Comparison of ENCODE assay signal across 7 mouse cellular contexts in genomic region chr8:124720133-124720532, GRCm38 (mm10). TPM values are rescaled to one million over a fixed set of nuclear protein-coding genes. Genes with fewer than 3 reads are reported as not detected.
A peak's percentile ranks its signal among the peaks of the same experiment; 100 is the strongest.
DNase-seq lines count a peak whose midpoint lies in the region; ATAC-seq and TF ChIP-seq lines count a peak whose summit lies in the region.

No protein-coding gene starts in this region.

- no peak for ATAC-seq in embryonic facial prominence, embryonic 13.5 days (ENCODE audit: insufficient number of reproducible peaks, insufficient read depth, low FRiP score, low TSS enrichment, low read depth)
- no peak for ATAC-seq in neural tube, embryonic 13.5 days (ENCODE audit: low read depth)

- peak; percentile 54 for TF ChIP-seq CTCF in layer of hippocampus, adult 2 months (conservative IDR thresholded peaks at IDR 0.05)
- peak in 1 of 3 experiments; percentile 18; a peak in 3 of 6 replicates for TF ChIP-seq CTCF in MEL (IDR thresholded peaks at IDR 0.05 in 2 of 3, conservative IDR thresholded peaks at IDR 0.05 in 1 of 3; ENCODE audit: control insufficient read depth in 1 of 3, insufficient read depth in 1 of 3, low read depth in 2 of 3, low read length in 3 of 3, poor library complexity in 1 of 3, severe bottlenecking in 1 of 3)

- no peak for TF ChIP-seq EP300 in MEL (IDR thresholded peaks at IDR 0.05; ENCODE audit: low read depth in 1 of 2, low read length in 2 of 2)

- TF ChIP-seq RAD21 in MEL (IDR thresholded peaks at IDR 0.05; ENCODE audit: low read depth, low read length), result no peak

- no peak overlapping the region for H3K4me2 ChIP-seq in embryonic facial prominence, embryonic 13.5 days
- peak overlapping the region; percentile 92; the same call in 1 of the 2 replicates for H3K4me2 ChIP-seq in neural tube, embryonic 13.5 days

- H3K79me2 ChIP-seq in MEL (ENCODE audit: control insufficient read depth, insufficient read depth, low read length, poor library complexity), result peaks cover 41% of the 10 kb centered on the region

- TF ChIP-seq POLR2A in MEL (IDR thresholded peaks at IDR 0.05; ENCODE audit: control insufficient read depth in 1 of 2, insufficient read depth in 1 of 2, low read depth in 1 of 2, low read length in 2 of 2, poor library complexity in 1 of 2), result no peak

- H3K4me1 ChIP-seq in MEL (ENCODE audit: control insufficient read depth in 1 of 2, insufficient read depth in 2 of 2, low read length in 2 of 2), result peaks cover 6 to 18% of the 10 kb centered on the region in 2 experiments
- peaks cover 20% of the 10 kb centered on the region for H3K4me1 ChIP-seq in embryonic facial prominence, embryonic 13.5 days
- peaks cover 30% of the 10 kb centered on the region for H3K4me1 ChIP-seq in neural tube, embryonic 13.5 days (replicated peaks)

- DNase-seq in layer of hippocampus, adult 2 months (ENCODE audit: low spot score in 2 of 2), result no peak
- DNase-seq in layer of hippocampus, adult 9-10 months (ENCODE audit: low spot score), result no peak
- peak; percentile 39 for DNase-seq in MEL (ENCODE audit: low read depth, low spot score)
- no peak for DNase-seq in right cerebral cortex, postnatal 10 days (ENCODE audit: low spot score in 2 of 2)
- DNase-seq in frontal cortex, postnatal 14 days (ENCODE audit: low spot score in 2 of 2), result no peak

- H3K36me3 ChIP-seq in MEL (ENCODE audit: control insufficient read depth in 1 of 2, insufficient read depth in 2 of 2, low read length in 2 of 2), result peaks cover 3 to 14% of the 10 kb centered on the region in 2 experiments; a peak in 3 of 4 replicates
- no peaks in the 10 kb centered on the region for H3K36me3 ChIP-seq in embryonic facial prominence, embryonic 13.5 days
- peaks cover 6% of the 10 kb centered on the region for H3K36me3 ChIP-seq in neural tube, embryonic 13.5 days

- WGBS in embryonic facial prominence, embryonic 13.5 days, result 81% methylated on average over 7 of the region's 7 CpGs
- 82% methylated on average over 7 of the region's 7 CpGs for WGBS in neural tube, embryonic 13.5 days

- H3K27ac ChIP-seq in layer of hippocampus, adult 2 months, result no peak overlapping the region
- H3K27ac ChIP-seq in MEL (ENCODE audit: control insufficient read depth, low read depth, low read length), result no peak overlapping the region
- no peak overlapping the region for H3K27ac ChIP-seq in embryonic facial prominence, embryonic 13.5 days
- no peak overlapping the region for H3K27ac ChIP-seq in neural tube, embryonic 13.5 days (replicated peaks)

- H3K4me3 ChIP-seq in layer of hippocampus, adult 2 months, result no peak overlapping the region; the same call in 1 of the 2 replicates
- no peak overlapping the region for H3K4me3 ChIP-seq in MEL (ENCODE audit: control insufficient read depth in 1 of 2, insufficient read depth in 1 of 2, low read depth in 2 of 2, low read length in 2 of 2)
- no peak overlapping the region for H3K4me3 ChIP-seq in embryonic facial prominence, embryonic 13.5 days
- peak overlapping the region; percentile 89 for H3K4me3 ChIP-seq in neural tube, embryonic 13.5 days

- H3K27me3 ChIP-seq in MEL (ENCODE audit: control insufficient read depth in 1 of 2, insufficient read depth in 2 of 2, low read length in 2 of 2), result no peaks in the 10 kb centered on the region
- H3K27me3 ChIP-seq in embryonic facial prominence, embryonic 13.5 days, result no peaks in the 10 kb centered on the region
- H3K27me3 ChIP-seq in neural tube, embryonic 13.5 days, result no peaks in the 10 kb centered on the region

- no peaks in the 10 kb centered on the region for H3K9me3 ChIP-seq in MEL (replicated peaks; ENCODE audit: insufficient read depth, low read length)
- H3K9me3 ChIP-seq in embryonic facial prominence, embryonic 13.5 days, result no peaks in the 10 kb centered on the region
- H3K9me3 ChIP-seq in neural tube, embryonic 13.5 days, result no peaks in the 10 kb centered on the region

- no peak overlapping the region for H3K9ac ChIP-seq in MEL (ENCODE audit: control insufficient read depth, low read depth, low read length, poor library complexity, severe bottlenecking)
- H3K9ac ChIP-seq in embryonic facial prominence, embryonic 13.5 days, result 0 out of 2 replicates have a peak overlapping the region, but pooled peaks have one; percentile 86
- H3K9ac ChIP-seq in neural tube, embryonic 13.5 days, result 0 out of 2 replicates have a peak overlapping the region, but pooled peaks have one; percentile 93

TF ChIP-seq in MEL, 35 proteins besides CTCF, POLR2A, EP300 and RAD21:
- TF ChIP-seq USF2 (IDR thresholded peaks at IDR 0.05; ENCODE audit: borderline replicate concordance in 1 of 2, insufficient read depth in 1 of 2, low read depth in 1 of 2, low read length in 2 of 2) (no peak), MAZ (IDR thresholded peaks at IDR 0.05; ENCODE audit: low read depth, low read length) (no peak), BHLHE40 (IDR thresholded peaks at IDR 0.05; ENCODE audit: borderline replicate concordance, low read depth, low read length) (no peak), SIN3A (IDR thresholded peaks at IDR 0.05; ENCODE audit: low read length) (no peak), MYC (IDR thresholded peaks at IDR 0.05; ENCODE audit: low read depth, low read length) (no peak), ZMIZ1 (IDR thresholded peaks at IDR 0.05; ENCODE audit: low read depth, low read length) (no peak)

RNA-seq across cellular contexts. Expression of gene Ttc13, which starts 1.6 kb away (rescaled TPM):
- total RNA-seq in layer of hippocampus, adult 2 months (2021), result 10 to 100 TPM; 49.6 to 51.6 TPM
- total RNA-seq in MEL (2012; rRNA removed), result 30.7 and 39.1 TPM in 2 replicates
- polyA plus RNA-seq in MEL (2012; ENCODE audit: insufficient read depth in 1 of 2, insufficient read length in 2 of 2, low read depth in 1 of 2, low replicate concordance in 2 of 2, missing spikeins in 1 of 2), result 10 to 100 TPM in 1 of 2 experiments, not detected in 1; 34.0 TPM
- polyA plus RNA-seq in embryonic facial prominence, embryonic 13.5 days (2015; fragmentation: Nextera tagmentation; extraction: Ambion mirVana), result 39.5 and 39.6 TPM in 2 replicates
- 60.4 and 62.6 TPM in 2 replicates for polyA plus RNA-seq in neural tube, embryonic 13.5 days (2015; fragmentation: Nextera tagmentation; extraction: Ambion mirVana)

RNA-seq across cellular contexts. Expression of gene Arv1, which starts 1.8 kb away (rescaled TPM):
- 10 to 100 TPM; 10.7 to 13.4 TPM for total RNA-seq in layer of hippocampus, adult 2 months (2021)
- total RNA-seq in MEL (2012; rRNA removed), result 11.3 and 11.9 TPM in 2 replicates
- 10 to 100 TPM in 1 of 2 experiments, not detected in 1; 24.1 TPM for polyA plus RNA-seq in MEL (2012; ENCODE audit: insufficient read depth in 1 of 2, insufficient read length in 2 of 2, low read depth in 1 of 2, low replicate concordance in 2 of 2, missing spikeins in 1 of 2)
- 27.0 and 30.1 TPM in 2 replicates for polyA plus RNA-seq in embryonic facial prominence, embryonic 13.5 days (2015; fragmentation: Nextera tagmentation; extraction: Ambion mirVana)
- polyA plus RNA-seq in neural tube, embryonic 13.5 days (2015; fragmentation: Nextera tagmentation; extraction: Ambion mirVana), result 28.4 and 31.4 TPM in 2 replicates

RNA-seq across cellular contexts. Expression of gene Fam89a, which starts 31.5 kb away (rescaled TPM):
- total RNA-seq in layer of hippocampus, adult 2 months (2021), result under 1 TPM; 0.27 to 0.54 TPM
- total RNA-seq in MEL (2012; rRNA removed), result 0.31 and 0.33 TPM in 2 replicates
- polyA plus RNA-seq in MEL (2012; ENCODE audit: insufficient read depth in 1 of 2, insufficient read length in 2 of 2, low read depth in 1 of 2, low replicate concordance in 2 of 2, missing spikeins in 1 of 2), result 1 to 10 TPM in 1 of 2 experiments, not detected in 1; 1.8 TPM
- polyA plus RNA-seq in embryonic facial prominence, embryonic 13.5 days (2015; fragmentation: Nextera tagmentation; extraction: Ambion mirVana), result 2.8 and 2.9 TPM in 2 replicates
- polyA plus RNA-seq in neural tube, embryonic 13.5 days (2015; fragmentation: Nextera tagmentation; extraction: Ambion mirVana), result 12.1 and 15.9 TPM in 2 replicates

RNA-seq across cellular contexts. Expression of gene 2310022B05Rik, which starts 57.0 kb away (rescaled TPM):
- 10 to 100 TPM; 76.5 to 77.4 TPM for total RNA-seq in layer of hippocampus, adult 2 months (2021)
- 5.7 and 6.2 TPM in 2 replicates for total RNA-seq in MEL (2012; rRNA removed)
- 10 to 100 TPM in 1 of 2 experiments, not detected in 1; 27.0 TPM for polyA plus RNA-seq in MEL (2012; ENCODE audit: insufficient read depth in 1 of 2, insufficient read length in 2 of 2, low read depth in 1 of 2, low replicate concordance in 2 of 2, missing spikeins in 1 of 2)
- 29.0 and 29.9 TPM in 2 replicates for polyA plus RNA-seq in embryonic facial prominence, embryonic 13.5 days (2015; fragmentation: Nextera tagmentation; extraction: Ambion mirVana)
- polyA plus RNA-seq in neural tube, embryonic 13.5 days (2015; fragmentation: Nextera tagmentation; extraction: Ambion mirVana), result 20.8 and 21.3 TPM in 2 replicates
